11 mouse cellular contexts compared by ENCODE assay signal in genomic region chr5:134740501-134741341, GRCm38 (mm10). TPM values are rescaled to one million over a fixed set of nuclear protein-coding genes. Genes with fewer than 3 reads are reported as not detected.
A peak's percentile ranks its signal among the peaks of the same experiment; 100 is the strongest.
DNase-seq lines count a peak whose midpoint lies in the region; ATAC-seq lines count a peak whose summit lies in the region.
"Had no signal": no experiment of that assay in that cellular context is flagged by ENCODE, and none has a peak within 500 bp of the region (broad histone marks: within the 10 kb centered on the region; RNA-seq: fewer than 3 reads in every experiment).

No protein-coding gene starts in this region.

- H3K9me3 ChIP-seq in hindbrain, embryonic 16.5 days (ENCODE audit: control insufficient read depth, low read length) = no peaks in the 10 kb centered on the region
- H3K9me3 ChIP-seq: G1E had no signal

- H3K9ac ChIP-seq in hindbrain, embryonic 16.5 days (ENCODE audit: low read depth, low read length) = no peak overlapping the region; the same call in 1 of the 2 replicates

- 35% methylated on average over 11 of the region's 11 CpGs for WGBS in hindbrain, embryonic 16.5 days

- ATAC-seq in hindbrain, embryonic 16.5 days = peak; percentile 65

- H3K27me3 ChIP-seq in hindbrain, embryonic 16.5 days (replicated peaks; ENCODE audit: control insufficient read depth, insufficient read depth, low read length) = no peaks in the 10 kb centered on the region

- H3K4me2 ChIP-seq in hindbrain, embryonic 16.5 days (ENCODE audit: low read length) = no peak overlapping the region

- peak; percentile 22 to 58 for DNase-seq in layer of hippocampus, postnatal 14 days (ENCODE audit: low spot score in 2 of 2)
- DNase-seq in layer of hippocampus, adult 11-12 months (ENCODE audit: low spot score) = no peak
- DNase-seq in heart, adult 18-20 months = peak; percentile 78 to 84
- peak; percentile 49 for DNase-seq in skeletal muscle tissue, adult 2 months (ENCODE audit: low read depth, low spot score)
- DNase-seq in testis, postnatal 10 days (ENCODE audit: low spot score) = no peak
- no peak for DNase-seq in right cerebral cortex, adult 2 months (ENCODE audit: low spot score in 2 of 2)
- no peak for DNase-seq in cerebellum, adult 18-20 months

- no peaks in the 10 kb centered on the region for H3K36me3 ChIP-seq in hindbrain, embryonic 16.5 days (ENCODE audit: control insufficient read depth, insufficient read depth, low read length)
- H3K36me3 ChIP-seq: G1E had no signal

- 0 out of 2 replicates have a peak overlapping the region, but pooled peaks have one; percentile 44 for H3K27ac ChIP-seq in hindbrain, embryonic 16.5 days (ENCODE audit: low read depth, low read length)
- H3K27ac ChIP-seq: macrophage had no signal

- H3K4me3 ChIP-seq in hindbrain, embryonic 16.5 days (ENCODE audit: low read length) = no peak overlapping the region

- H3K4me1 ChIP-seq in hindbrain, embryonic 16.5 days (ENCODE audit: control insufficient read depth, insufficient read depth, low read depth, low read length) = peaks cover 9% of the 10 kb centered on the region; the same call in 1 of the 2 replicates

RNA-seq across cellular contexts. Expression of gene Eln, which starts 6.4 kb away (rescaled TPM):
- 100 to 1,000 TPM in 1 of 2 experiments, 10 to 100 TPM in 1; 49.4 to 112 TPM for total RNA-seq in layer of hippocampus, postnatal 14 days (2021)
- 10 to 100 TPM; 26.0 to 26.7 TPM for total RNA-seq in heart, adult 18-20 months (2021)
- polyA plus RNA-seq in hindbrain, embryonic 16.5 days (2015; fragmentation: Nextera tagmentation; extraction: Ambion mirVana) = 25.1 and 26.7 TPM in 2 replicates
- total RNA-seq: hematopoietic stem cell, adult 5-6 weeks had no signal
- polyA plus RNA-seq: G1E, macrophage had no signal

RNA-seq across cellular contexts. Expression of gene Limk1, which starts 52.3 kb away (rescaled TPM):
- total RNA-seq in layer of hippocampus, postnatal 14 days (2021) = 10 to 100 TPM; 50.9 to 54.6 TPM
- total RNA-seq in heart, adult 18-20 months (2021) = 1 to 10 TPM; 4.3 to 5.1 TPM
- polyA plus RNA-seq in hindbrain, embryonic 16.5 days (2015; fragmentation: Nextera tagmentation; extraction: Ambion mirVana) = 22.0 and 22.1 TPM in 2 replicates

Comparison
In these comparisons a context has a peak if more than half of its experiments do, and no peak if none do; other contexts are left out.
1. DNase-seq: peak in layer of hippocampus, postnatal 14 days (2 of 2), heart, adult 18-20 months (2 of 2) and skeletal muscle tissue, adult 2 months (single experiment); none in layer of hippocampus, adult 11-12 months (single experiment), testis, postnatal 10 days (single experiment), right cerebral cortex, adult 2 months (0 of 2) and cerebellum, adult 18-20 months (0 of 2).
2. RNA of gene Limk1, which starts 52.3 kb away (total RNA-seq): 50.9 to 54.6 TPM in layer of hippocampus, postnatal 14 days; 4.3 to 5.1 TPM in heart, adult 18-20 months; every median in the first group is over 4 times any median in the second.